Mouse (Mus musculus) CH12.LX (cell line): ENCODE data around the gene Ggt7.

Experiments used
- CTCF ChIP-seq, 2 experiments: IDR thresholded peaks in 1 of 2; conservative IDR thresholded peaks in 1 of 2; 2 replicates each; pipeline ENCODE4 v1.5.1; 2011 to 2012; ENCODE audit warnings: low read depth in 2 of 2, low read length in 2 of 2, improper control_type of control experiment in 1 of 2, inconsistent platforms in 1 of 2, mild to moderate bottlenecking in 1 of 2, moderate library complexity in 1 of 2
- EP300 ChIP-seq: IDR thresholded peaks from 2 replicates; pipeline ENCODE4 v1.6.1; 2011; ENCODE audit warnings: low read length, improper control_type of control experiment
- ETS1 ChIP-seq: conservative IDR thresholded peaks from 2 replicates; pipeline ENCODE4 v1.6.1; 2012; ENCODE audit warnings: low read depth, mild to moderate bottlenecking, inconsistent platforms, low read length, improper control_type of control experiment, moderate library complexity
- GABPA ChIP-seq: IDR thresholded peaks from 2 replicates; pipeline ENCODE4 v1.6.1; 2012; ENCODE audit warnings: low read depth, low read length, improper control_type of control experiment, inconsistent platforms; ENCODE audit not compliant: insufficient replicate concordance
- MAZ ChIP-seq: IDR thresholded peaks from 2 replicates; pipeline ENCODE4 v1.6.1; 2012; ENCODE audit warnings: low read depth, mild to moderate bottlenecking, inconsistent platforms, low read length, improper control_type of control experiment, moderate library complexity
- MEF2A ChIP-seq: IDR thresholded peaks from 2 replicates; pipeline ENCODE4 v1.6.1; 2014; ENCODE audit warnings: low read depth, mild to moderate bottlenecking, inconsistent platforms, low read length, improper control_type of control experiment, borderline replicate concordance
- NELFE ChIP-seq: IDR thresholded peaks from 2 replicates; pipeline ENCODE4 v1.6.1; 2011; ENCODE audit warnings: low read depth, low read length, improper control_type of control experiment
- POLR2A ChIP-seq: IDR thresholded peaks from 2 replicates; pipeline ENCODE4 v1.6.1; 2011; ENCODE audit warnings: low read depth, mild to moderate bottlenecking, improper control_type of control experiment, low read length
- TCF12 ChIP-seq: IDR thresholded peaks from 2 replicates; pipeline ENCODE4 v1.6.1; 2014; ENCODE audit warnings: low read depth, mild to moderate bottlenecking, inconsistent platforms, low read length, improper control_type of control experiment
- ZKSCAN1 ChIP-seq: IDR thresholded peaks from 2 replicates; pipeline ENCODE4 v1.6.1; 2012; ENCODE audit warnings: low read depth, inconsistent platforms, low read length, improper control_type of control experiment, borderline replicate concordance

DNA sequence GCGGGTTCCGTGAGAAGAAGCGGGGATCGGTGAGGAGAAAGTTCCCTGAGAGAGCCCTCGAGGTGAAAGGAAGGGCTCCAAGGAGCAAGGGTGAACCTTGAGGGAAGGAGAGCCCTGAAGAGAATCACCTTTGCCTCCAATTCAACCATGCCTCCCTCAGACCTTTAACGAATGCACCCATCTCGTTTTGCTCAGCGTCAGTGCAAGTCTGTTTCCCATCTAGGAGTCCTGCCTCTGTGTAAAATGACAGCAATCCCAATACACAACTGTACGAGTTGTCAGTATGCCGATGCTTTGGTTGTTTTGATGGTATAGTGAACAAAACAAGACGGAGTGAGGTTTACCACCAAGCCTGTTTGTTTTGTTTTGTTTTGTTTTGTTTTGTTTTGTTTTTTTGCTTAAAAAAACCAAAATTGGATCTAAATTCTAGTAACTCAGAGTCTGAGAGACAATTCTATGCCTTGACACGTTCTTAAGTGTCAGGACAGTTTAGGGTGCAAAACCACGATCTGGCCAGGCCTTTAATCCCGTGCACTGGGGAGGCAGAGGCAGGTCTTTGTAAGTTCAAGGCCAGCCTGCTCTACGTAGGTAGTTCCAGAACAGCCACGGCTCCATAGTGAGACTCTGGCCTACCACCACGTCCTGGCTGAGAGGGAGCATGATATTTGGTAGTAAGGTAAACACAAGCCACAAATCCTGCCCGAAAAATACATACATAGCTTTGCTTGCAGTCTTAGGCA is 664 bp upstream of the Ggt7 start:
- TF ChIP-seq NELFE = no peak
- no peak for TF ChIP-seq EP300
- no peak for TF ChIP-seq POLR2A
- no peak for TF ChIP-seq TCF12
- TF ChIP-seq ZKSCAN1 = no peak
- TF ChIP-seq MAZ = no peak
- no peak for TF ChIP-seq CTCF (conservative IDR thresholded peaks at IDR 0.05 in 1 of 2, IDR thresholded peaks at IDR 0.05 in 1 of 2; ENCODE audit: low read depth in 2 of 2, low read length in 2 of 2)
- TF ChIP-seq MEF2A = no peak
- no peak for TF ChIP-seq GABPA
- TF ChIP-seq ETS1 = no peak
